Mouse (Mus musculus) embryonic facial prominence, embryonic 11.5 days (tissue): Measurements from ENCODE around the gene Fhl4. TPM values are rescaled to one million over a fixed set of nuclear protein-coding genes. Genes with fewer than 3 reads are reported as not detected.

Experiments used
- ATAC-seq: fragments of 200-750 bp; cut with Nextera tagmentation; replicated peaks from 2 replicates; pipeline ENCODE4 v1.8.0; 2017; ENCODE audit warnings: low read depth; ENCODE audit not compliant: insufficient number of reproducible peaks, low FRiP score, low TSS enrichment
- DNase-seq: peaks from one replicate; pipeline ENCODE4 v3.0.0-alpha.2; 2015; ENCODE audit warnings: low spot score
- H3K27ac ChIP-seq: fragments of 300-500 bp; sonication (generic); replicated peaks from 2 replicates; pipeline ENCODE4 v1.5.1; 2014; ENCODE audit warnings: mild to moderate bottlenecking, low read depth, low read length, control low read depth
- H3K27me3 ChIP-seq: fragments of 300-500 bp; sonication (generic); 2 replicates; pipeline ENCODE4 v1.6.1; 2014; ENCODE audit warnings: mild to moderate bottlenecking, low read length, moderate library complexity, mixed read lengths; ENCODE audit not compliant: control insufficient read depth, insufficient read depth
- H3K36me3 ChIP-seq: fragments of 300-500 bp; sonication (generic); replicated peaks from 2 replicates; pipeline ENCODE4 v1.6.1; 2014; ENCODE audit warnings: low read depth, mild to moderate bottlenecking, low read length, moderate library complexity, mixed read lengths; ENCODE audit not compliant: control insufficient read depth, insufficient read depth
- H3K4me1 ChIP-seq: fragments of 300-500 bp; sonication (generic); 2 replicates; pipeline ENCODE4 v1.6.1; 2014; ENCODE audit warnings: low read length, mixed read lengths; ENCODE audit not compliant: control insufficient read depth, insufficient read depth
- H3K4me2 ChIP-seq: fragments of 300-500 bp; sonication (generic); 2 replicates; pipeline ENCODE4 v1.6.1; 2014; ENCODE audit warnings: low read depth, mild to moderate bottlenecking, control low read depth, low read length, moderate library complexity
- H3K4me3 ChIP-seq: fragments of 300-500 bp; sonication (generic); 2 replicates; pipeline ENCODE4 v1.5.1; 2014; ENCODE audit warnings: low read depth, low read length, control low read depth
- H3K9ac ChIP-seq: fragments of 300-500 bp; sonication (generic); replicated peaks from 2 replicates; pipeline ENCODE4 v1.6.1; 2014; ENCODE audit warnings: mild to moderate bottlenecking, control low read depth, low read length
- H3K9me3 ChIP-seq: fragments of 300-500 bp; sonication (generic); replicated peaks from 2 replicates; pipeline ENCODE4 v1.6.1; 2016; ENCODE audit warnings: mild to moderate bottlenecking, low read length, inconsistent platforms, mixed read lengths; ENCODE audit not compliant: control insufficient read depth
- WGBS: fragments of 180-500 bp; shearing (Covaris S2); extraction: QIAGEN DNeasy Blood & Tissue Kit; methylation state at CpG from one replicate; pipeline ENCODE4 v1.1.7; 2014; 5-methylcytosine and 5-hydroxymethylcytosine counted together
- polyA plus RNA-seq: library from polyadenylated mRNA; unstranded; fragments of >200 nt; fragmentation: Nextera tagmentation; extraction: Ambion mirVana; gene quantifications from 2 replicates; pipeline ENCODE4 v1.2.1, GENCODE M21; 2014

The Fhl4 gene
- polyA plus RNA-seq, 1 experiment from 2014 or later = 1.1 TPM

GRCm38 (mm10) chr10:85125184-85125583, 22.9 kb upstream of the Fhl4 start:
- ATAC-seq (no peak), DNase-seq (no peak)
- Histone ChIP-seq H3K4me3 (no peak overlapping the region), H3K4me2 (no peak overlapping the region), H3K27ac (no peak overlapping the region), H3K36me3 (no peaks in the 10 kb centered on the region; the same call in 1 of the 2 replicates), H3K9ac (no peak overlapping the region), H3K4me1 (no peaks in the 10 kb centered on the region), H3K9me3 (no peaks in the 10 kb centered on the region), H3K27me3 (no peaks in the 10 kb centered on the region)
- WGBS = 88% methylated on average over 13 of the region's 13 CpGs

- Histone ChIP-seq H3K27ac (no peak overlapping the region), H3K27me3 (no peaks in the 10 kb centered on the region), H3K4me1 (no peaks in the 10 kb centered on the region), H3K36me3 (no peaks in the 10 kb centered on the region), H3K9ac (no peak overlapping the region), H3K4me3 (no peak overlapping the region), H3K9me3 (no peaks in the 10 kb centered on the region), H3K4me2 (no peak overlapping the region)
- no peak for DNase-seq
- 88% methylated on average over 4 of the region's 4 CpGs for WGBS
- ATAC-seq = no peak
These were observed 12.1 kb upstream of the Fhl4 start for GRCm38 (mm10) chr10:85114409-85114808.

- peak overlapping the region; percentile 28; the same call in 1 of the 2 replicates for H3K27ac ChIP-seq
- H3K4me2 ChIP-seq = peak overlapping the region; percentile 88
- no peaks in the 10 kb centered on the region for H3K9me3 ChIP-seq
- no peaks in the 10 kb centered on the region for H3K36me3 ChIP-seq
- ATAC-seq (peak; percentile 63; the same call in 1 of the 2 replicates), DNase-seq (peak; percentile 45)
- H3K4me3 ChIP-seq = peak overlapping the region; percentile 90
- H3K27me3 ChIP-seq = no peaks in the 10 kb centered on the region
- no peaks in the 10 kb centered on the region for H3K4me1 ChIP-seq
- under 1% methylated on average over 34 of the region's 34 CpGs for WGBS
- peak overlapping the region; percentile 94 for H3K9ac ChIP-seq
These were observed 990 bp upstream of the Fhl4 start for GRCm38 (mm10) chr10:85103085-85103885.

GRCm38 (mm10) chr10:85101841-85102240, 454 bp downstream of the Fhl4 start:
- no peaks in the 10 kb centered on the region for H3K9me3 ChIP-seq
- H3K9ac ChIP-seq = peak overlapping the region; percentile 94
- H3K4me3 ChIP-seq = peak overlapping the region; percentile 90
- no peaks in the 10 kb centered on the region for H3K4me1 ChIP-seq
- DNase-seq = peak; percentile 36
- peak overlapping the region; percentile 56 for H3K27ac ChIP-seq
- H3K4me2 ChIP-seq = peak overlapping the region; percentile 81
- WGBS = under 1% methylated on average over 10 of the region's 10 CpGs
- H3K36me3 ChIP-seq = no peaks in the 10 kb centered on the region
- no peak for ATAC-seq
- no peaks in the 10 kb centered on the region for H3K27me3 ChIP-seq

- no peaks in the 10 kb centered on the region for H3K9me3 ChIP-seq
- ATAC-seq (no peak), DNase-seq (no peak)
- no peak overlapping the region for H3K4me2 ChIP-seq
- H3K9ac ChIP-seq = no peak overlapping the region
- no peak overlapping the region for H3K4me3 ChIP-seq
- WGBS = 72% methylated on average over 4 of the region's 4 CpGs
- H3K27me3 ChIP-seq = no peaks in the 10 kb centered on the region
- H3K36me3 ChIP-seq = no peaks in the 10 kb centered on the region
- H3K27ac ChIP-seq = no peak overlapping the region
- no peaks in the 10 kb centered on the region for H3K4me1 ChIP-seq
These were observed 30.6 kb downstream of the Fhl4 start for GRCm38 (mm10) chr10:85071605-85072152.

GRCm38 (mm10) chr10:85054876-85055275, 47.4 kb downstream of the Fhl4 start:
- ATAC-seq (no peak), DNase-seq (no peak)
- Histone ChIP-seq H3K4me2 (no peak overlapping the region), H3K9me3 (no peaks in the 10 kb centered on the region), H3K36me3 (no peaks in the 10 kb centered on the region), H3K27me3 (no peaks in the 10 kb centered on the region), H3K27ac (no peak overlapping the region), H3K9ac (no peak overlapping the region), H3K4me3 (no peak overlapping the region), H3K4me1 (no peaks in the 10 kb centered on the region)
- WGBS = 88% methylated on average over 2 of the region's 2 CpGs

- Histone ChIP-seq H3K4me3 (no peak overlapping the region), H3K9ac (no peak overlapping the region), H3K4me1 (no peaks in the 10 kb centered on the region), H3K27me3 (no peaks in the 10 kb centered on the region), H3K36me3 (no peaks in the 10 kb centered on the region), H3K4me2 (no peak overlapping the region), H3K9me3 (no peaks in the 10 kb centered on the region), H3K27ac (no peak overlapping the region)
- 30% methylated on average over 4 of the region's 4 CpGs for WGBS
- DNase-seq = no peak
- no peak for ATAC-seq
These were observed 49.8 kb downstream of the Fhl4 start for GRCm38 (mm10) chr10:85052451-85052850.

GRCm38 (mm10) chr10:85050668-85051208, 51.6 kb downstream of the Fhl4 start:
- Histone ChIP-seq H3K36me3 (no peaks in the 10 kb centered on the region), H3K9ac (no peak overlapping the region), H3K4me1 (no peaks in the 10 kb centered on the region), H3K27ac (no peak overlapping the region), H3K4me2 (no peak overlapping the region), H3K9me3 (no peaks in the 10 kb centered on the region), H3K4me3 (no peak overlapping the region), H3K27me3 (no peaks in the 10 kb centered on the region)
- 55% methylated on average over 4 of the region's 4 CpGs for WGBS
- no peak for DNase-seq
- no peak for ATAC-seq
